Mouse (Mus musculus): ENCODE results near the gene Gm21970. TPM values are rescaled to one million over a fixed set of nuclear protein-coding genes. Genes with fewer than 3 reads are reported as not detected.
A peak's percentile ranks its signal among the peaks of the same experiment; 100 is the strongest.
"Not testable (repeated sequence)": the region's sequence is repeated elsewhere in the genome, so short reads cannot be mapped to it uniquely, and the experiment has no call there.

Gene Gm21970
- polyA plus RNA-seq, 1 experiment from 2014 or later = not detected

- Histone ChIP-seq H3K27ac (ENCODE audit: low read length) (no peak overlapping the region), H3K36me3 (ENCODE audit: insufficient read depth, low read length) (no peaks in the 10 kb centered on the region), H3K4me1 (ENCODE audit: insufficient read depth, low read depth, low read length) (peaks cover 3% of the 10 kb centered on the region; the same call in 1 of the 2 replicates), H3K4me3 (ENCODE audit: low read depth, low read length) (no peak overlapping the region), H3K9ac (replicated peaks; ENCODE audit: low read depth) (no peak overlapping the region), H3K9me3 (ENCODE audit: low read length) (no peaks in the 10 kb centered on the region), H3K27me3 (replicated peaks; ENCODE audit: insufficient read depth, low read length) (no peaks in the 10 kb centered on the region), H3K4me2 (replicated peaks; ENCODE audit: low read depth, low read length) (no peak overlapping the region)
- no peak for TF ChIP-seq EP300 (IDR thresholded peaks at IDR 0.05)
- TF ChIP-seq CTCF (IDR thresholded peaks at IDR 0.05) = no peak
- WGBS = 63% methylated on average over 3 of the region's 3 CpGs
- DNase-seq (ENCODE audit: low spot score) = no peak
- no peak for ATAC-seq
Observed at GRCm38 (mm10) chr16:91438081-91438480, 46.6 kb downstream of the Gm21970 start.

GRCm38 (mm10) chr16:91438599-91438998, 47.1 kb downstream of the Gm21970 start:
- WGBS = 80% methylated on average over 1 of the region's 1 CpGs
- DNase-seq (ENCODE audit: low spot score); ATAC-seq: not testable (repeated sequence)

GRCm38 (mm10) chr16:91441366-91441765, 49.8 kb downstream of the Gm21970 start:
- peak; percentile 88 for DNase-seq (ENCODE audit: low spot score)
- 9% methylated on average over 7 of the region's 7 CpGs for WGBS
- peak overlapping the region; percentile 43; the same call in 1 of the 2 replicates for H3K27ac ChIP-seq (ENCODE audit: low read length)

More at GRCm38 (mm10) chr16:91438599-91438998, 47.1 kb downstream of the Gm21970 start:
- not testable (repeated sequence) for H3K4me2 ChIP-seq (replicated peaks; ENCODE audit: low read depth, low read length); H3K9ac ChIP-seq (replicated peaks; ENCODE audit: low read depth); H3K36me3 ChIP-seq (ENCODE audit: insufficient read depth, low read length); H3K27me3 ChIP-seq (replicated peaks; ENCODE audit: insufficient read depth, low read length); H3K4me1 ChIP-seq (ENCODE audit: insufficient read depth, low read depth, low read length); H3K27ac ChIP-seq (ENCODE audit: low read length); H3K9me3 ChIP-seq (ENCODE audit: low read length); H3K4me3 ChIP-seq (ENCODE audit: low read depth, low read length)

DNA sequence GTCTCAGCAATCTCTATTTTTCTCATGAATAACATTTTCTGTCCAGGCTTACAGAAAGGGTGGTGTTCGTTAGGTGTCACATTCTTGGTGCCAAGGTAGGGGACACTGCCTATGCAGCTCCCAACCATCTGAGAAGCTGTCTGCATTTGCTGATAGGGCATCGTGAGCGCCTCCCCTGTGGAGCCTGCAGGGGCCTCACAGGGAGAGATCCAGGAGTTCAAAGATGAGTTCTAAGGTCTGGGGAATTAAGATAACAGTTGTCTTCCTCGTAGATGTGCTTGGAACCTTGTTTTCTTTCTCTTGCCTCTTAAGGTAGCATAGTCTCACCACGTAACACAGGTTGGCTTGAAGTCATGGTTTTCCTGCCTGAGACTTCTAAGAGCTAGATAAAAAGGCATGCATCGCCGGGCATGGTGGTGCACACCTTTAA, 50.3 kb downstream of the Gm21970 start:
- H3K9ac ChIP-seq (replicated peaks; ENCODE audit: low read depth) = no peak overlapping the region
- TF ChIP-seq CTCF (IDR thresholded peaks at IDR 0.05) = no peak
- TF ChIP-seq EP300 (IDR thresholded peaks at IDR 0.05) = no peak
- 56% methylated on average over 7 of the region's 7 CpGs for WGBS
- no peak for DNase-seq (ENCODE audit: low spot score)
- H3K27me3 ChIP-seq (replicated peaks; ENCODE audit: insufficient read depth, low read length) = no peaks in the 10 kb centered on the region
- H3K4me3 ChIP-seq (ENCODE audit: low read depth, low read length) = no peak overlapping the region
- ATAC-seq = peak; percentile 61
- H3K36me3 ChIP-seq (ENCODE audit: insufficient read depth, low read length) = no peaks in the 10 kb centered on the region
- peak overlapping the region; percentile 39; the same call in 1 of the 2 replicates for H3K27ac ChIP-seq (ENCODE audit: low read length)
- H3K4me2 ChIP-seq (replicated peaks; ENCODE audit: low read depth, low read length) = no peak overlapping the region
- peaks cover 3% of the 10 kb centered on the region; the same call in 1 of the 2 replicates for H3K4me1 ChIP-seq (ENCODE audit: insufficient read depth, low read depth, low read length)
- no peaks in the 10 kb centered on the region for H3K9me3 ChIP-seq (ENCODE audit: low read length)

More at GRCm38 (mm10) chr16:91441366-91441765, 49.8 kb downstream of the Gm21970 start:
- H3K4me3 ChIP-seq (ENCODE audit: low read depth, low read length) = no peak overlapping the region
- peak; percentile 96 for ATAC-seq
- no peaks in the 10 kb centered on the region for H3K9me3 ChIP-seq (ENCODE audit: low read length)
- peaks cover 3% of the 10 kb centered on the region; the same call in 1 of the 2 replicates for H3K4me1 ChIP-seq (ENCODE audit: insufficient read depth, low read depth, low read length)
- TF ChIP-seq EP300 (IDR thresholded peaks at IDR 0.05) = peak; percentile 26; the same call in 1 of the 2 replicates
- TF ChIP-seq CTCF (IDR thresholded peaks at IDR 0.05) = peak; percentile 67
- H3K27me3 ChIP-seq (replicated peaks; ENCODE audit: insufficient read depth, low read length) = no peaks in the 10 kb centered on the region
- H3K4me2 ChIP-seq (replicated peaks; ENCODE audit: low read depth, low read length) = no peak overlapping the region
- H3K9ac ChIP-seq (replicated peaks; ENCODE audit: low read depth) = no peak overlapping the region
- no peaks in the 10 kb centered on the region for H3K36me3 ChIP-seq (ENCODE audit: insufficient read depth, low read length)

GRCm38 (mm10) chr16:91442446-91442845, 50.9 kb downstream of the Gm21970 start:
- TF ChIP-seq CTCF (IDR thresholded peaks at IDR 0.05) (no peak), EP300 (IDR thresholded peaks at IDR 0.05) (no peak)
- no peak for ATAC-seq
- WGBS = 62% methylated on average over 4 of the region's 4 CpGs

GRCm38 (mm10) chr16:91443211-91443611, 51.7 kb downstream of the Gm21970 start:
- H3K27ac ChIP-seq (ENCODE audit: low read length) = no peak overlapping the region

More at GRCm38 (mm10) chr16:91442446-91442845, 50.9 kb downstream of the Gm21970 start:
- no peak overlapping the region for H3K27ac ChIP-seq (ENCODE audit: low read length)
- no peaks in the 10 kb centered on the region for H3K36me3 ChIP-seq (ENCODE audit: insufficient read depth, low read length)
- H3K4me3 ChIP-seq (ENCODE audit: low read depth, low read length) = no peak overlapping the region
- H3K9ac ChIP-seq (replicated peaks; ENCODE audit: low read depth) = no peak overlapping the region
- H3K27me3 ChIP-seq (replicated peaks; ENCODE audit: insufficient read depth, low read length) = no peaks in the 10 kb centered on the region
- H3K4me1 ChIP-seq (ENCODE audit: insufficient read depth, low read depth, low read length) = peaks cover 3% of the 10 kb centered on the region; the same call in 1 of the 2 replicates
- H3K4me2 ChIP-seq (replicated peaks; ENCODE audit: low read depth, low read length) = no peak overlapping the region
- no peak for DNase-seq (ENCODE audit: low spot score)
- H3K9me3 ChIP-seq (ENCODE audit: low read length) = no peaks in the 10 kb centered on the region

More at GRCm38 (mm10) chr16:91443211-91443611, 51.7 kb downstream of the Gm21970 start:
- Histone ChIP-seq H3K4me3 (ENCODE audit: low read depth, low read length) (no peak overlapping the region), H3K4me2 (replicated peaks; ENCODE audit: low read depth, low read length) (no peak overlapping the region), H3K27me3 (replicated peaks; ENCODE audit: insufficient read depth, low read length) (no peaks in the 10 kb centered on the region), H3K36me3 (ENCODE audit: insufficient read depth, low read length) (no peaks in the 10 kb centered on the region), H3K4me1 (ENCODE audit: insufficient read depth, low read depth, low read length) (peaks cover 3% of the 10 kb centered on the region; the same call in 1 of the 2 replicates), H3K9me3 (ENCODE audit: low read length) (no peaks in the 10 kb centered on the region), H3K9ac (replicated peaks; ENCODE audit: low read depth) (no peak overlapping the region)
- TF ChIP-seq CTCF (IDR thresholded peaks at IDR 0.05) = no peak
- no peak for TF ChIP-seq EP300 (IDR thresholded peaks at IDR 0.05)
- WGBS = 74% methylated on average over 8 of the region's 8 CpGs
- ATAC-seq (no peak), DNase-seq (ENCODE audit: low spot score) (no peak)

Data from lung, postnatal 0 days (tissue).